Mouse (Mus musculus): Measurements from ENCODE around the gene Rps26. TPM values are rescaled to one million over a fixed set of nuclear protein-coding genes. Genes with fewer than 3 reads are reported as not detected.
"Not testable (repeated sequence)": the region's sequence is repeated elsewhere in the genome, so short reads cannot be mapped to it uniquely, and the experiment has no call there.

Rps26 gene
- polyA plus RNA-seq, 1 experiment from 2014 or later = 493 TPM

GRCm38 (mm10) chr10:128630306-128630705 is 3.8 kb upstream of the Rps26 start:
- H3K4me3 ChIP-seq (ENCODE audit: low read depth, low read length); H3K27ac ChIP-seq (ENCODE audit: low read depth, low read length); H3K9ac ChIP-seq (replicated peaks; ENCODE audit: low read depth, low read length); H3K9me3 ChIP-seq (ENCODE audit: control insufficient read depth, low read length); H3K27me3 ChIP-seq (ENCODE audit: control insufficient read depth, insufficient read depth, low read length); H3K4me1 ChIP-seq (ENCODE audit: control insufficient read depth, insufficient read depth, low read length); ATAC-seq (ENCODE audit: low read depth); H3K4me2 ChIP-seq (ENCODE audit: low read depth, low read length): not testable (repeated sequence)
- H3K36me3 ChIP-seq (ENCODE audit: control insufficient read depth, insufficient read depth, low read length) = peaks cover 29% of the 10 kb centered on the region
- 90% methylated on average over 5 of the region's 5 CpGs for WGBS

GRCm38 (mm10) chr10:128629746-128630145 is 3.2 kb upstream of the Rps26 start:
- no peak for ATAC-seq (ENCODE audit: low read depth)
- Histone ChIP-seq H3K4me1 (ENCODE audit: control insufficient read depth, insufficient read depth, low read length) (peaks cover 6% of the 10 kb centered on the region; the same call in 1 of the 2 replicates), H3K9ac (replicated peaks; ENCODE audit: low read depth, low read length) (no peak overlapping the region), H3K27ac (ENCODE audit: low read depth, low read length) (no peak overlapping the region), H3K9me3 (ENCODE audit: control insufficient read depth, low read length) (no peaks in the 10 kb centered on the region), H3K36me3 (ENCODE audit: control insufficient read depth, insufficient read depth, low read length) (peaks cover 24% of the 10 kb centered on the region), H3K4me2 (ENCODE audit: low read depth, low read length) (no peak overlapping the region), H3K4me3 (ENCODE audit: low read depth, low read length) (no peak overlapping the region), H3K27me3 (ENCODE audit: control insufficient read depth, insufficient read depth, low read length) (no peaks in the 10 kb centered on the region)
- 60% methylated on average over 2 of the region's 2 CpGs for WGBS

GRCm38 (mm10) chr10:128627398-128628317 is 1.1 kb upstream of the Rps26 start:
- ATAC-seq (ENCODE audit: low read depth) = no peak
- H3K4me3 ChIP-seq (ENCODE audit: low read depth, low read length) = no peak overlapping the region
- H3K36me3 ChIP-seq (ENCODE audit: control insufficient read depth, insufficient read depth, low read length) = peaks cover 9% of the 10 kb centered on the region
- WGBS = 87% methylated on average over 10 of the region's 10 CpGs
- no peaks in the 10 kb centered on the region for H3K9me3 ChIP-seq (ENCODE audit: control insufficient read depth, low read length)
- H3K9ac ChIP-seq (replicated peaks; ENCODE audit: low read depth, low read length) = no peak overlapping the region
- no peaks in the 10 kb centered on the region for H3K27me3 ChIP-seq (ENCODE audit: control insufficient read depth, insufficient read depth, low read length)
- H3K4me1 ChIP-seq (ENCODE audit: control insufficient read depth, insufficient read depth, low read length) = peaks cover 6% of the 10 kb centered on the region; the same call in 1 of the 2 replicates
- H3K4me2 ChIP-seq (ENCODE audit: low read depth, low read length) = no peak overlapping the region
- H3K27ac ChIP-seq (ENCODE audit: low read depth, low read length) = no peak overlapping the region

GRCm38 (mm10) chr10:128625287-128625894 is 1.2 kb downstream of the Rps26 start:
- WGBS = 49% methylated on average over 7 of the region's 7 CpGs
- H3K27ac ChIP-seq (ENCODE audit: low read depth, low read length) = no peak overlapping the region

GRCm38 (mm10) chr10:128623106-128623613 is 3.4 kb downstream of the Rps26 start:
- H3K4me3 ChIP-seq (ENCODE audit: low read depth, low read length); H3K27me3 ChIP-seq (ENCODE audit: control insufficient read depth, insufficient read depth, low read length); H3K36me3 ChIP-seq (ENCODE audit: control insufficient read depth, insufficient read depth, low read length); H3K9me3 ChIP-seq (ENCODE audit: control insufficient read depth, low read length); H3K4me1 ChIP-seq (ENCODE audit: control insufficient read depth, insufficient read depth, low read length); ATAC-seq (ENCODE audit: low read depth); H3K27ac ChIP-seq (ENCODE audit: low read depth, low read length); H3K9ac ChIP-seq (replicated peaks; ENCODE audit: low read depth, low read length); H3K4me2 ChIP-seq (ENCODE audit: low read depth, low read length): not testable (repeated sequence)
- 89% methylated on average over 4 of the region's 4 CpGs for WGBS

More at GRCm38 (mm10) chr10:128625287-128625894, 1.2 kb downstream of the Rps26 start:
- peak overlapping the region; percentile 70 for H3K4me3 ChIP-seq (ENCODE audit: low read depth, low read length)
- peak overlapping the region; percentile 83 for H3K4me2 ChIP-seq (ENCODE audit: low read depth, low read length)
- H3K27me3 ChIP-seq (ENCODE audit: control insufficient read depth, insufficient read depth, low read length) = no peaks in the 10 kb centered on the region
- no peaks in the 10 kb centered on the region for H3K9me3 ChIP-seq (ENCODE audit: control insufficient read depth, low read length)
- peak overlapping the region; percentile 71 for H3K9ac ChIP-seq (replicated peaks; ENCODE audit: low read depth, low read length)
- H3K4me1 ChIP-seq (ENCODE audit: control insufficient read depth, insufficient read depth, low read length) = peaks cover 6% of the 10 kb centered on the region; the same call in 1 of the 2 replicates
- ATAC-seq (ENCODE audit: low read depth) = no peak
- H3K36me3 ChIP-seq (ENCODE audit: control insufficient read depth, insufficient read depth, low read length) = peaks cover 6% of the 10 kb centered on the region; the same call in 1 of the 2 replicates

- peaks cover 6% of the 10 kb centered on the region; the same call in 1 of the 2 replicates for H3K36me3 ChIP-seq (ENCODE audit: control insufficient read depth, insufficient read depth, low read length)
- no peaks in the 10 kb centered on the region for H3K27me3 ChIP-seq (ENCODE audit: control insufficient read depth, insufficient read depth, low read length)
- WGBS = 85% methylated on average over 4 of the region's 4 CpGs
- no peak overlapping the region for H3K27ac ChIP-seq (ENCODE audit: low read depth, low read length)
- no peak overlapping the region for H3K4me2 ChIP-seq (ENCODE audit: low read depth, low read length)
- peaks cover 6% of the 10 kb centered on the region; the same call in 1 of the 2 replicates for H3K4me1 ChIP-seq (ENCODE audit: control insufficient read depth, insufficient read depth, low read length)
- H3K4me3 ChIP-seq (ENCODE audit: low read depth, low read length) = no peak overlapping the region
- H3K9ac ChIP-seq (replicated peaks; ENCODE audit: low read depth, low read length) = no peak overlapping the region
- ATAC-seq (ENCODE audit: low read depth) = no peak
- no peaks in the 10 kb centered on the region for H3K9me3 ChIP-seq (ENCODE audit: control insufficient read depth, low read length)
Observed at GRCm38 (mm10) chr10:128622702-128623101, 3.8 kb downstream of the Rps26 start.

- 80% methylated on average over 3 of the region's 3 CpGs for WGBS
- H3K36me3 ChIP-seq (ENCODE audit: control insufficient read depth, insufficient read depth, low read length) = peaks cover 6% of the 10 kb centered on the region; the same call in 1 of the 2 replicates
- H3K27me3 ChIP-seq (ENCODE audit: control insufficient read depth, insufficient read depth, low read length) = no peaks in the 10 kb centered on the region
- H3K4me1 ChIP-seq (ENCODE audit: control insufficient read depth, insufficient read depth, low read length) = peaks cover 6% of the 10 kb centered on the region; the same call in 1 of the 2 replicates
- H3K4me3 ChIP-seq (ENCODE audit: low read depth, low read length) = no peak overlapping the region
- no peaks in the 10 kb centered on the region for H3K9me3 ChIP-seq (ENCODE audit: control insufficient read depth, low read length)
- no peak overlapping the region for H3K4me2 ChIP-seq (ENCODE audit: low read depth, low read length)
- ATAC-seq (ENCODE audit: low read depth) = no peak
- no peak overlapping the region for H3K27ac ChIP-seq (ENCODE audit: low read depth, low read length)
- no peak overlapping the region for H3K9ac ChIP-seq (replicated peaks; ENCODE audit: low read depth, low read length)
Observed at GRCm38 (mm10) chr10:128621986-128622520, 4.5 kb downstream of the Rps26 start.

GRCm38 (mm10) chr10:128620241-128620640 is 6.3 kb downstream of the Rps26 start:
- Histone ChIP-seq H3K27ac (ENCODE audit: low read depth, low read length) (no peak overlapping the region), H3K9me3 (ENCODE audit: control insufficient read depth, low read length) (no peaks in the 10 kb centered on the region)

More at GRCm38 (mm10) chr10:128620241-128620640, 6.3 kb downstream of the Rps26 start:
- Histone ChIP-seq H3K4me3 (ENCODE audit: low read depth, low read length) (no peak overlapping the region), H3K4me2 (ENCODE audit: low read depth, low read length) (no peak overlapping the region), H3K9ac (replicated peaks; ENCODE audit: low read depth, low read length) (no peak overlapping the region), H3K27me3 (ENCODE audit: control insufficient read depth, insufficient read depth, low read length) (no peaks in the 10 kb centered on the region), H3K36me3 (ENCODE audit: control insufficient read depth, insufficient read depth, low read length) (peaks cover 6% of the 10 kb centered on the region; the same call in 1 of the 2 replicates), H3K4me1 (ENCODE audit: control insufficient read depth, insufficient read depth, low read length) (peaks cover 3% of the 10 kb centered on the region; the same call in 1 of the 2 replicates)
- no peak for ATAC-seq (ENCODE audit: low read depth)
